Mouse (Mus musculus): Measurements from ENCODE around the gene Prkar2a.

DNA sequence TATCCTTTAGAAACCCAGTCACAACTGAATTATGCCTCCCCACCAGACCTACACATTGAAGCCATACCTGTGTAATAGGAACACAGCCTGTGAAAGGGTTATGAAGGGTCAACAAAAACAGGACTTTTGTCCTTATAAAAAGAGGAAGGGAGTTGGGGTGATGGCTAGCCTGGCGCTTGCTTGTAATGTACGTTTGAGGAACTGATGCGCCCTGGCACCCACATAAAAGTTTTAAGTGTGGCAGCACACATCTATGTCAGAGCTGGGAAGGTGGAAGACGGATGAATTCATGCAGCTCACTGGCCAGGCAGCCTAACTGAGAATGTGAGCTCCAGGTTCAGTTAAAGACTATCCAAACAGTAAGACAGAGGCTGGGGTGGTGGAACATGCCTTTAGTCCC, 27.1 kb downstream of the Prkar2a start:
- TF ChIP-seq CTCF (IDR thresholded peaks at IDR 0.05; ENCODE audit: low read depth) (no peak), EP300 (IDR thresholded peaks at IDR 0.05; ENCODE audit: low read depth) (no peak)

All from liver, postnatal 0 days (tissue).